Mouse (Mus musculus): ENCODE data around the gene Mical3. TPM values are rescaled to one million over a fixed set of nuclear protein-coding genes. Genes with fewer than 3 reads are reported as not detected.

Gene Mical3
- total RNA-seq, 2 experiments from 2014 or later, result 114 to 124 TPM

GRCm38 (mm10) chr6:120884436-120884835 is 246.4 kb downstream of the Mical3 start:
- intact Hi-C loops (cut with DNase I), result no loop called here
- DNase-seq, result no peak

Other genes starting within 250 kb of the Mical3 start
- gene Bid, start 214.1 kb downstream of the Mical3 start, total RNA-seq (2021), result 1 to 10 TPM; 1.6 to 2.1 TPM
- gene Pex26, start 52.7 kb upstream of the Mical3 start, total RNA-seq (2021), result 1 to 10 TPM; 8.1 to 8.4 TPM
- gene Tuba8, start 79.7 kb upstream of the Mical3 start, total RNA-seq (2021), result 100 to 1,000 TPM in 1 of 2 experiments, 10 to 100 TPM in 1; 78.5 to 115 TPM
- 1 to 10 TPM in 1 of 2 experiments, under 1 TPM in 1; 0.86 to 1.0 TPM for gene Usp18, start 114.9 kb upstream of the Mical3 start, total RNA-seq (2021)
- 1 to 10 TPM in 1 of 2 experiments, under 1 TPM in 1; 0.19 to 1.3 TPM for gene Slc6a13, start 169.2 kb upstream of the Mical3 start, total RNA-seq (2021)
- gene Slc6a12, start 212.1 kb upstream of the Mical3 start, total RNA-seq (2021), result not detected

Data from heart, postnatal 14 days (tissue).